Mouse (Mus musculus) neural tube, embryonic 11.5 days (tissue): ENCODE measurements at regions not wholly inside any gene's neighbourhood (a gene's known extent, or its start where the extent isn't known, plus 50 kb on each side); places are given as distances from the start of the nearest gene placed in this dataset.

Source experiments
- ATAC-seq: fragments of 200-750 bp; cut with Nextera tagmentation; 2 replicates; pipeline ENCODE4 v1.8.0; 2017; ENCODE audit warnings: moderate number of reproducible peaks, mild to moderate bottlenecking, moderate TSS enrichment, moderate library complexity; ENCODE audit not compliant: insufficient read depth, low FRiP score, low TSS enrichment
- DNase-seq: peaks from one replicate; pipeline ENCODE4 v3.0.0-alpha.2; 2015; ENCODE audit warnings: low spot score
- H3K27ac ChIP-seq: fragments of 300-500 bp; sonication (generic); 2 replicates; pipeline ENCODE4 v1.5.1; 2014; ENCODE audit warnings: low read depth, mild to moderate bottlenecking, low read length
- H3K27me3 ChIP-seq: fragments of 300-500 bp; sonication (generic); 2 replicates; pipeline ENCODE4 v1.6.1; 2014; ENCODE audit warnings: mild to moderate bottlenecking, low read length, mixed read lengths; ENCODE audit not compliant: control insufficient read depth, insufficient read depth
- H3K36me3 ChIP-seq: fragments of 300-500 bp; sonication (generic); 2 replicates; pipeline ENCODE4 v1.6.1; 2014; ENCODE audit warnings: mild to moderate bottlenecking, low read length, moderate library complexity, mixed read lengths; ENCODE audit not compliant: control insufficient read depth, insufficient read depth
- H3K4me1 ChIP-seq: fragments of 300-500 bp; sonication (generic); 2 replicates; pipeline ENCODE4 v1.6.1; 2014; ENCODE audit warnings: low read length, mixed read lengths; ENCODE audit not compliant: control insufficient read depth, insufficient read depth
- H3K4me2 ChIP-seq: fragments of 300-500 bp; sonication (generic); 2 replicates; pipeline ENCODE4 v1.6.1; 2014; ENCODE audit warnings: low read depth, mild to moderate bottlenecking, moderate library complexity
- H3K4me3 ChIP-seq: fragments of 300-500 bp; sonication (generic); 2 replicates; pipeline ENCODE4 v1.5.1; 2014; ENCODE audit warnings: low read depth, low read length
- H3K9ac ChIP-seq: fragments of 300-500 bp; sonication (generic); 2 replicates; pipeline ENCODE4 v1.6.1; 2014; ENCODE audit warnings: mild to moderate bottlenecking, low read length
- H3K9me3 ChIP-seq: fragments of 300-500 bp; sonication (generic); 2 replicates; pipeline ENCODE4 v1.6.1; 2016; ENCODE audit warnings: low read length; ENCODE audit not compliant: control insufficient read depth
- WGBS: fragments of 180-500 bp; shearing (Covaris S2); extraction: QIAGEN DNeasy Blood & Tissue Kit; methylation state at CpG from one replicate; pipeline ENCODE4 v1.1.7; 2014; 5-methylcytosine and 5-hydroxymethylcytosine counted together

DNA sequence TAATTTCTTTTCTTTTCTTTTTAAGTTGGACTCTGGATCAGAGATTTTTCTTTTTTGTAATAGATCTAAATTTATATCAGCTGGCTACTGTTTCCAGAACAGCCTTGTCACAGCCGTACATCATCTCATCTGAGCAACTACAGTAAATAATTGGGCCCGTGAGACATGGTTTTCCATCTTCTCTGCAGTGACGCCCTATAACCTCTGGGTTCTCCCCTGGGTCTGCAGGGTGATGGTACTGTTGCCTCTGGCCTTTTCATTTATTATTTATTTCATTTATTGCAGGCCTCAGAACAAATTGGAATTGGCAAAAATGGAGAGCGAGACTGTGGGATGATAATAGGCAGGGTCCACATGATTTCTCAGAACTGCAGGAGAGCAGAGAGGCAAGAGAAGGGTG is 406.3 kb upstream of the Fam92a start:
- H3K4me2 ChIP-seq, result no peak overlapping the region
- no peak overlapping the region for H3K9ac ChIP-seq
- no peak overlapping the region for H3K27ac ChIP-seq
- no peak for ATAC-seq
- H3K27me3 ChIP-seq, result no peaks in the 10 kb centered on the region
- H3K36me3 ChIP-seq, result no peaks in the 10 kb centered on the region
- WGBS, result 66% methylated on average over 4 of the region's 4 CpGs
- no peaks in the 10 kb centered on the region for H3K9me3 ChIP-seq
- no peaks in the 10 kb centered on the region for H3K4me1 ChIP-seq
- no peak overlapping the region for H3K4me3 ChIP-seq
- DNase-seq, result peak; percentile 13

GRCm38 (mm10) chr4:12571881-12572280 is 400.1 kb upstream of the Fam92a start:
- Histone ChIP-seq H3K4me1 (no peaks in the 10 kb centered on the region), H3K27ac (no peak overlapping the region), H3K9ac (no peak overlapping the region), H3K9me3 (no peaks in the 10 kb centered on the region), H3K4me2 (no peak overlapping the region), H3K36me3 (no peaks in the 10 kb centered on the region), H3K27me3 (no peaks in the 10 kb centered on the region), H3K4me3 (no peak overlapping the region)
- DNase-seq (no peak), ATAC-seq (no peak)

DNA sequence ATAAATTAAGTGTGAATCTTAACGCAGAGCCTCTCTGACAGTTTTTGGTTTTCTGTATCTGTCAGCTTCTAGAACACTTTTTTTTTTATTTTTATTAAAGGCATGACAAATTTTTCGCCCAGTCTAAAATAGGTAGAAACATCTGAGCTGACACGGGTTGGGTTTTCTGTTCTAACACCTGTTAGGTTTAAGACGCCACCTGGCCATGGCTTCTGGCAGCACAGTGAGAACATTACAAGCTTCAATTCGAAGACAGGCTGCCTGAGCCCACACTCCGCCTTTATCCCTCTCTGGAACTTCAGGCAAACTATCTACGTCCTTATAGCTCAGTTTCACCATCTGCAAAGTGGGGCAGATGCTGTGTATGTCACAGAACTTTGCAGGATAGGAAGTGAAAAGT is 398.9 kb upstream of the Fam92a start:
- no peak overlapping the region for H3K27ac ChIP-seq

GRCm38 (mm10) chr4:12567643-12568042 is 395.8 kb upstream of the Fam92a start:
- H3K9me3 ChIP-seq, result no peaks in the 10 kb centered on the region
- no peaks in the 10 kb centered on the region for H3K27me3 ChIP-seq
- no peak overlapping the region for H3K27ac ChIP-seq
- no peaks in the 10 kb centered on the region for H3K4me1 ChIP-seq
- H3K36me3 ChIP-seq, result no peaks in the 10 kb centered on the region
- H3K4me2 ChIP-seq, result no peak overlapping the region
- H3K4me3 ChIP-seq, result no peak overlapping the region
- WGBS, result 14% methylated on average over 5 of the region's 5 CpGs
- no peak overlapping the region for H3K9ac ChIP-seq
- peak; percentile 29 for DNase-seq
- ATAC-seq, result peak; percentile 75; the same call in 1 of the 2 replicates

More for the DNA sequence above, 398.9 kb upstream of the Fam92a start:
- WGBS, result 87% methylated on average over 7 of the region's 7 CpGs
- H3K27me3 ChIP-seq, result no peaks in the 10 kb centered on the region
- H3K4me3 ChIP-seq, result no peak overlapping the region
- no peak overlapping the region for H3K9ac ChIP-seq
- H3K4me1 ChIP-seq, result no peaks in the 10 kb centered on the region
- H3K9me3 ChIP-seq, result no peaks in the 10 kb centered on the region
- no peak overlapping the region for H3K4me2 ChIP-seq
- H3K36me3 ChIP-seq, result no peaks in the 10 kb centered on the region
- ATAC-seq (no peak), DNase-seq (no peak)

DNA sequence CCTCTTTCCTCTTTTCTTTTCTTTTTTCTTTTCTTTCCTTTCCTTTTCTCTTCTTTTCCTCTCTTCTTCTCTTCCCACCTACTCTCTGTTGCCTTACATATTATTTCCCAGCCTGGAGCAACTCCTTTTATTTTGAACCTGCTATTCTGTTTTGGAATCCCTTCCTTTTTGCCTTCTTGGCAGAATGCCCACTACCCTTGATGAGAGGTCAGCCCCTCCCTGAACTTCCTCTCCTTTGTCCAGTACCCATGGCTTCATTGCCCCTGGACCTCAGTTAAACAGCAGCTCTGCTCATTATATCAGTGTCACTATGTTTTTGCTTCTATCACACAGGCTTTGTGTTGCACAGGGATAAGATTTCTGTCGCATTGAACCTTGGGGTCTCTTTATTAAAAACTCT is 391.2 kb upstream of the Fam92a start:
- Histone ChIP-seq H3K4me3 (no peak overlapping the region), H3K36me3 (no peaks in the 10 kb centered on the region), H3K9ac (no peak overlapping the region), H3K27me3 (no peaks in the 10 kb centered on the region), H3K27ac (no peak overlapping the region), H3K4me2 (no peak overlapping the region), H3K4me1 (no peaks in the 10 kb centered on the region), H3K9me3 (no peaks in the 10 kb centered on the region)
- ATAC-seq (no peak), DNase-seq (no peak)
- 68% methylated on average over 1 of the region's 1 CpGs for WGBS

DNA sequence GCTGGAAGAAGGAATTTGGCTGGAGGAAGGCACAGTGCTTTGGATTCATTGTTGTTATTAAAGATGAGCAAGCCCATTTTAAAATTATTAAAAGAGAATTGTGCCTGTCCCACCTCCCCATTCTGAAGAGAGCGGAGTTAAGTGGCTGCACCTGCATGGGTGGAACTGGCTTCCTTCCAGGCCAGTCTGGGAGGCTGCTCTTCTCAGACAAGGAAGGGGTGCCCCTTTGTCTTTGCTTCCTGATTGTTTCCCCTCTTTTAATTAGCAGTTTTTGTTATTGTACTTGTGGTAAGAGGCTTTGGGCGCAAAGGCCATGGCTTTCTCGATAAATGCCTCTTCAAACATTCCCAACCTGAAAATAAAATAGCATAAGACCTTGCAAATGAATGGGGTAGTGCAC is 388.7 kb upstream of the Fam92a start:
- H3K36me3 ChIP-seq, result no peaks in the 10 kb centered on the region
- no peaks in the 10 kb centered on the region for H3K4me1 ChIP-seq
- no peak for DNase-seq
- no peak overlapping the region for H3K27ac ChIP-seq
- H3K9ac ChIP-seq, result no peak overlapping the region
- H3K4me2 ChIP-seq, result no peak overlapping the region
- WGBS, result 88% methylated on average over 3 of the region's 3 CpGs
- H3K9me3 ChIP-seq, result no peaks in the 10 kb centered on the region
- H3K27me3 ChIP-seq, result no peaks in the 10 kb centered on the region
- no peak for ATAC-seq
- no peak overlapping the region for H3K4me3 ChIP-seq

DNA sequence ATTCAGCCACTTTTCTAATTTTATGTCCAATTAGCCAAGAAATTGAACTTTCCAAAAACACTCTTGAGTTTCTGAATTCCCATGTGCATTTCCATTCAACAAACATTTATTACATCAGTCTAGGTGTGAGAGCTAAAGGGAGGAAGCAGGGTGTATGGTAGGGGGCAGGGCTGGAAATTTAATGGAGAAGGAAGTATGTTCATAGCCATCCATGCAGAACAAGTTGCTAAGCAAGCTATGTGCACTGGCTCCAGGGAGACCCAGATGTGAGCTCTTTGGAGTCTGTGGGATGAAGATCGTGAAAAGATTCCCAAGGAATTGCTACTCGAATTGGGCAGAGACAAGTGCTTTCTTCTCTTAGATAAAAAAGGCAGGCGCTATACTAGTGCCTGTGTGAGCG is 388.2 kb upstream of the Fam92a start:
- no peak for DNase-seq
- ATAC-seq, result no peak
- 81% methylated on average over 4 of the region's 4 CpGs for WGBS
- no peaks in the 10 kb centered on the region for H3K9me3 ChIP-seq
- no peaks in the 10 kb centered on the region for H3K36me3 ChIP-seq
- H3K27ac ChIP-seq, result no peak overlapping the region
- no peaks in the 10 kb centered on the region for H3K4me1 ChIP-seq
- H3K4me3 ChIP-seq, result no peak overlapping the region
- no peaks in the 10 kb centered on the region for H3K27me3 ChIP-seq
- H3K9ac ChIP-seq, result no peak overlapping the region
- H3K4me2 ChIP-seq, result no peak overlapping the region

DNA sequence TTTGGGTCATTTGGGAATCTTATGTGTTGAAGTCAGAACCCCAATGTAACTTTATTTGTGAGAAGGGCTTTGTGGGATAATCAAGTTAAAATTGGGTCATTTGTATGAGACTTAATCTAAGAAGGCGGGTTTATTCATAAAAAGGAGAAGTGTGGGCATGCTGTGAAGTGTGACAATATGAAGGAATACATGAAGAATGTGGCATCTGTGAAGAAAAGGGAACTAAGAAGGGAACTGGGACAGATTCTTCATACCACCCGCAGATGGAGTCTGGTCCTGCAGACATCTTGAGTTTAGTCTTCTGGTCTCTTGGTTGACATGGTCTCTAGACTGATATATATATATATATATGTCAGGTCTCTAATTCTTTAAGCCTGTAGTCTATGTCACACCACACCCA is 385.3 kb upstream of the Fam92a start:
- no peak for DNase-seq

GRCm38 (mm10) chr4:12549265-12549664 is 377.4 kb upstream of the Fam92a start:
- Histone ChIP-seq H3K4me1 (no peaks in the 10 kb centered on the region), H3K27ac (no peak overlapping the region), H3K4me2 (no peak overlapping the region), H3K27me3 (no peaks in the 10 kb centered on the region), H3K36me3 (no peaks in the 10 kb centered on the region), H3K9me3 (no peaks in the 10 kb centered on the region), H3K9ac (no peak overlapping the region), H3K4me3 (no peak overlapping the region)
- no peak for DNase-seq
- 88% methylated on average over 4 of the region's 4 CpGs for WGBS
- ATAC-seq, result no peak

More for the DNA sequence above, 385.3 kb upstream of the Fam92a start:
- no peak overlapping the region for H3K4me3 ChIP-seq
- no peak for ATAC-seq
- 89% methylated on average over 2 of the region's 2 CpGs for WGBS
- H3K27me3 ChIP-seq, result no peaks in the 10 kb centered on the region
- no peaks in the 10 kb centered on the region for H3K36me3 ChIP-seq
- no peak overlapping the region for H3K9ac ChIP-seq
- H3K27ac ChIP-seq, result no peak overlapping the region
- no peaks in the 10 kb centered on the region for H3K9me3 ChIP-seq
- H3K4me1 ChIP-seq, result no peaks in the 10 kb centered on the region
- H3K4me2 ChIP-seq, result no peak overlapping the region
